Mouse (Mus musculus): Measurements from ENCODE around the gene Kdelc2.

DNA sequence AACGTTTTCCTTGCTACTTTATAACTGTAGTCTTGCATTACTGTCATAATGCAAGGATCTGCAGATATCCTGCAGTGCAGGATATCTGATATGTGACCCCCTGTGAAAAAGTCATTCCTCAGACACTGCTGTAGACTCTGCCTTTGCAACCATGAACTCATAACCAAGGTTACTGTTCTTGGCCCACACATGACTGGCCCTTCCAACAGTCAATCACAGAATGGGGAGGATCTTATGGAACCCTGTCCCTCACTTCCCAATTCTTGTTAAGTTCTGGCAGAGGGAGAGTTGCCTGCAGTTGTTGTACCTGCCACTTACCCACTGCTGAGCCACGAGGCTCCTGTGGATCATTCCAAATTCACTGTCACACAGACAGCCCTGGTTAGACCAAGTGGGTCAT lies 3.6 kb downstream of the Kdelc2 start:
- TF ChIP-seq CTCF (IDR thresholded peaks at IDR 0.05; ENCODE audit: control insufficient read depth, insufficient read depth, low read length) (no peak), POLR2A (IDR thresholded peaks at IDR 0.05; ENCODE audit: borderline replicate concordance, control insufficient read depth, low read depth, low read length) (no peak)
